Mouse (Mus musculus) monocyte, adult 2 months (primary cell): ENCODE data around the gene Usp46.

ENCODE experiments used
- DNase-seq, 2 experiments: peaks; one replicate each; pipeline ENCODE4 v3.0.0; 2022; ENCODE audit warnings: low spot score in 2 of 2, low read depth in 1 of 2

The Usp46 gene

GRCm38 (mm10) chr5:73958096-73958495, 110.1 kb downstream of the Usp46 start:
- no peak for DNase-seq

DNA sequence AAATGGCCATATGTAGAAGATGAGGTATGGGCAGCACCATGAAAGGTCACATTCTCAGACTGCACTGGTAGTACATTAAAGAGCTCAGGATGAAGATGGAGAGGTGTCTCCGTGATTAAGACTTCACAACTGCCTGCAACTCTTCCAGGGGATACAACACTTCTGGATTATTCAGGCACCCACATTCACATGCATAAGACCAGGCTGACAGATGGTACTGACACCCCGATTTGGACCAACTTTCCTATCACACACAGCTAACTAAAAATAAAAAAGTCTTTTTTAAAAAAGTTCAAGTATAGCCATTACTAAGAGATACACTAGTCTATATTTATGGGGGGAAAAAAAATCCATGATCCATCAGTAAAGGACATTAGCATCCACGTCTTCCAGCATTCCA, 112.5 kb downstream of the Usp46 start:
- DNase-seq = no peak

GRCm38 (mm10) chr5:73955005-73955404, 113.2 kb downstream of the Usp46 start:
- DNase-seq = no peak

DNA sequence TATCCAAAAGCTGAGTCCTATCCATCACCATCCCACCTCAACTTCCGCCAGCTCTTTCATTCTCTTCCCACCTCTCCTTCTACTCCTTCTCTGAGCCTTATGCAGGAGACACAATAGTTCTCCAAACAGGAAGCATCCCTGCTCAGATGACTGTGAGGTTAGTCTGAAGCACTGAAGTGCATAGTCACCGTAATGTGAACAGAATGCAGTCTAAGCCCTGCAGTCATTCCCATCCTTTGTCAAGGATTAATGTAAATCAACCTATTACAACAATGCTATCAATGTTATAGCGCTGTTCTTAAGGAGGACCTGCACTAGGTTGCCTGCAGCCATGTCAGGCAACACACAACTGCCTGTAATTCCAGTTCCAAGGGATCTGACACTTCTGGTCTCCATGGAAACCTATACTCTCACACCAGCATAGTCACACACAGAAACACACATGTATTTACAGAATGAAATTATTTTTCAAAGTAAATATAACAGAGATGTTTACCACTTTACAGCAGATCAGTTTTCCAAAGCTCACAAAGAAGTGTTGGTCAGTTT, 115.1 kb downstream of the Usp46 start:
- no peak for DNase-seq

- no peak for DNase-seq
Measured at GRCm38 (mm10) chr5:73951649-73952000, 116.6 kb downstream of the Usp46 start.

DNA sequence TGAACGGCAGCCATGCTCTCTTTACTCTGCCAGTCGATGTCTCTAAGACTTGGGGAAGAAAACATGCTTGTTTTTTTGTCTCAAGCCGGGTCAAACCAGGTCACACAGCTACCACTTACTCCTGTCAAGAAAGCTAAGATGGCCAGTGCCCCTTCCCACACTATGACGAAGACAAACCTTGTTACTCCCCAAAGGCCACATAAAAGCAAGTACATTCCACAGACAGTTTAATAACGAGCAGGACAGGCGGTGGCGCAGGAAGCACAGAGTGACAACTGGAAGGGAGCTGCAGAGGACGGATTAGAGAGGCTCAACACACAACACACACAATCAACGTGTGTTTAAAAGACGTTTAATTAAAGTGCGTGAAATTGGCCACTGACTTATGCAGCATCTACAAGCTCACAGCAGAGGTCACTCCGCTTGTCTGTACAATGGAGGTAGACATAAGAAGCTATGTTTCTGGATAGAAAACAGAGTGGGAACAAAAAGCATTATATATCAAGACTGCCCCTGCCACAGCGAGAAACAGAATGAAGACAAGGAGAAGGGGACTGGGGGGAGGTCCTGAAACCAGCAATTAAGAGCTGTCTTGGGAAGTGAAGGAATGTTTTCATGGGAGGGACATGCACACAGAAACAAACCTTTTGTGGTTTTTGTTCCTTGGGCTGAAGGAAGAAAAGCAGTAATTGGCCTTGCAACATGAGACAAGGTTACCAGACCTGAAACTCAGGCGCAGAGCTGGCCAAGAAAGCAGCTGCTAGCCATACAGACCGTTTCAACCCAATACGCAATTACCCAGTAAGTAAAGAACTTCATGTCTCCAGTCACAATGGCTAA, 117.2 kb downstream of the Usp46 start:
- no peak for DNase-seq
